Mouse (Mus musculus): ENCODE measurements around the gene Mecom.

GRCm38 (mm10) chr3:30066519-30066918 is 481.3 kb downstream of the Mecom start:
- TF ChIP-seq POLR2A (IDR thresholded peaks at IDR 0.05; ENCODE audit: extremely low read depth, insufficient read depth, low read length) (no peak), CTCF (IDR thresholded peaks at IDR 0.05; ENCODE audit: extremely low read depth, insufficient read depth, low read length) (no peak)

Data from cortical plate, adult 2 months (tissue).